Mouse (Mus musculus) G1E (cell line): Measurements from ENCODE around the gene Aurkaip1.

Experiments
- CTCF ChIP-seq: IDR thresholded peaks from 2 replicates; pipeline ENCODE4 v1.5.1; 2012; ENCODE audit warnings: low read depth, low read length, inconsistent platforms, mixed read lengths
- GATA1 ChIP-seq: IDR thresholded peaks from 2 replicates; pipeline ENCODE4 v1.6.1; 2012; ENCODE audit warnings: borderline replicate concordance, low read length, inconsistent platforms, mixed read lengths
- TAL1 ChIP-seq: conservative IDR thresholded peaks from 2 replicates; pipeline ENCODE4 v1.6.1; 2012; ENCODE audit warnings: low read depth, low read length, inconsistent platforms, mixed read lengths

- TF ChIP-seq CTCF (no peak), GATA1 (no peak), TAL1 (no peak)
Observed at GRCm38 (mm10) chr4:155846871-155847578, 16.0 kb downstream of the Aurkaip1 start, which contains the start of gene Dvl1.
